Mouse (Mus musculus) erythroblast, embryonic 14.5 days (primary cell): ENCODE data around the gene Polr2f. TPM values are rescaled to one million over a fixed set of nuclear protein-coding genes. Genes with fewer than 3 reads are reported as not detected.
A peak's percentile ranks its signal among the peaks of the same experiment; 100 is the strongest.

Experiments
- H3K27me3 ChIP-seq: 2 replicates; pipeline ENCODE4 v1.6.1; 2012; ENCODE audit warnings: inconsistent platforms; ENCODE audit not compliant: control insufficient read depth
- H3K36me3 ChIP-seq: 2 replicates; pipeline ENCODE4 v1.6.1; 2012; ENCODE audit warnings: mild to moderate bottlenecking, inconsistent platforms; ENCODE audit not compliant: control insufficient read depth
- H3K4me1 ChIP-seq: 2 replicates; pipeline ENCODE4 v1.6.1; 2012; ENCODE audit warnings: inconsistent platforms; ENCODE audit not compliant: control insufficient read depth
- H3K4me3 ChIP-seq: replicated peaks from 2 replicates; pipeline ENCODE3; 2012; ENCODE audit warnings: moderate library complexity, mild to moderate bottlenecking, inconsistent platforms
- H3K9me3 ChIP-seq: 2 replicates; pipeline ENCODE4 v1.6.1; 2012; ENCODE audit warnings: low read length, inconsistent platforms, mixed read lengths; ENCODE audit not compliant: control insufficient read depth
- GATA1 ChIP-seq: IDR thresholded peaks from 2 replicates; pipeline ENCODE4 v1.6.1; 2012; ENCODE audit warnings: low read length, inconsistent platforms, mixed read lengths
- TAL1 ChIP-seq: IDR thresholded peaks from 3 replicates; pipeline ENCODE4 v1.6.1; 2012; ENCODE audit warnings: low read length, inconsistent platforms, mixed read lengths
- polyA plus RNA-seq: library from polyadenylated mRNA; stranded (reverse); fragments of >175 nt; gene quantifications from 2 replicates; pipeline ENCODE4 v1.2.3, GENCODE M21; 2012

Gene Polr2f
- polyA plus RNA-seq, 1 experiment, result 13.8 TPM

- peaks cover 58% of the 10 kb centered on the region for H3K27me3 ChIP-seq
- no peaks in the 10 kb centered on the region for H3K4me1 ChIP-seq
- no peaks in the 10 kb centered on the region for H3K9me3 ChIP-seq
- no peak for TF ChIP-seq TAL1
- no peak for TF ChIP-seq GATA1
- no peaks in the 10 kb centered on the region for H3K36me3 ChIP-seq
- no peak overlapping the region for H3K4me3 ChIP-seq
Observed at GRCm38 (mm10) chr15:79164251-79164650, 23.4 kb downstream of the Polr2f start.

DNA sequence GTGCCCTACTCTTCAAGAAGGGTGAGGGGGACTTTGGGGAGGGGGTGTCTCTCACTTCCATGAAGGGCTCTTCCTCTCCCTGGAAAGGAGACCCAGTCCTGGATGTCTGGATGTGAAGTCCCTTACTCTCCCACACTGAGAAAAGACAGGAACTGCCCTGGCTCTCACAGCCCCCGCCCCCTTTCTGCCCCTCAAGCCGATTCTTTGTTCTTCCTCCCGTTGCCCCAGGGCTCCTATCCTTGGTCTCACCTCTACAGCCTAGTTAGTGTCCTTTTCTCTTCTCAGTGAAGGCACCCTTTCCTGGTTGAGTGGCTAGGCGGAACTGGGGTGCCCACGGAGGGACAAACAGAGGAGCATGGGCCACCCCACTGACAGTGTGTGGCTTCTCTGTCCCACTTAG is 24.3 kb downstream of the Polr2f start, which contains the start of gene Sox10:
Gene Sox10, minus strand, starts transcription at position 101 of the 400 bp plus-strand sequence.
- Histone ChIP-seq H3K9me3 (no peaks in the 10 kb centered on the region), H3K36me3 (no peaks in the 10 kb centered on the region), H3K27me3 (peaks cover 56% of the 10 kb centered on the region), H3K4me1 (no peaks in the 10 kb centered on the region), H3K4me3 (no peak within 1 kb of the TSS)
- no peak for TF ChIP-seq TAL1
- no peak for TF ChIP-seq GATA1

GRCm38 (mm10) chr15:79166712-79167111 is 25.9 kb downstream of the Polr2f start:
- no peaks in the 10 kb centered on the region for H3K36me3 ChIP-seq
- no peak for TF ChIP-seq GATA1
- TF ChIP-seq TAL1, result no peak
- H3K4me3 ChIP-seq, result no peak overlapping the region
- H3K9me3 ChIP-seq, result no peaks in the 10 kb centered on the region
- H3K4me1 ChIP-seq, result no peaks in the 10 kb centered on the region
- H3K27me3 ChIP-seq, result peaks cover 42% of the 10 kb centered on the region

DNA sequence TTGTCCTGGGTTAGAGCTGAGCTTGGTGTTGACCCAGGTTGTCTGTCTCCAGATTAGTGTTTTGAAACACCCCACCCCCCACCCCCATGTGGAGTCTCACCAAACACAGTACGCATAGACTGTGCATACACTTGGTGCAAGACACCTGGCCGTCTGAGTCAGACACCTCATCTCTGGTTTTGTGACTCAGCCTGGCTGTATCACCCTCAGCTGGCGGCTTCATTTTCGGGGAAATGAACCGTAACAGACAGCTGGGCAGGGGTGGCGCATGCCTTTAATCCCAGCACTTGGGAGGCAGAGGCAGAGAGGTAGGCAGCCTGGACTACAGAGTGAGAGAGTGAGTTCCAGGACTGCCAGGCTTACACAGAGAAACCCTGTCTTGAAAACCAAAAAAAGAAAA is 36.1 kb downstream of the Polr2f start:
- Histone ChIP-seq H3K36me3 (no peaks in the 10 kb centered on the region), H3K4me1 (no peaks in the 10 kb centered on the region), H3K9me3 (no peaks in the 10 kb centered on the region), H3K27me3 (no peaks in the 10 kb centered on the region), H3K4me3 (no peak overlapping the region)
- TF ChIP-seq TAL1 (no peak), GATA1 (no peak)

DNA sequence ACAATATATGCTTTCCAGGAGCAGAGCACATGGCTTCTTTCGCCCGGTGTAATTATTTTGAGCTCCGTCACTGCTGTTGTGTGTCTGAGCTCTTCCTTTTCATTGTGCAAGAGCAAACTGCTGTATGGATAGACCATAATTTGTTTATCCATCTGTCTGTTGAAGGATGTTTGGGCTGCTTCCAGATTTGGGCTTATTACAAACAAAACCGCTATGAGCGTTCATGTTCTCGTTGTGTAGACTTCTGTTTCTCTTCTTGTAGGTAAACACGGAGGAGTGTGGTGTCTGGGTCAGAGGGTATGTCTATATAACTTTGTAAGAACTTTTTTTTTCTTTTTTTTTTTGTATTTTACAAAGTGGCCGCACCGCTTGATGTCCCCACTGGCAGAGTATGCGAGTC is 44.4 kb downstream of the Polr2f start:
- H3K36me3 ChIP-seq, result no peaks in the 10 kb centered on the region
- no peaks in the 10 kb centered on the region for H3K9me3 ChIP-seq
- no peaks in the 10 kb centered on the region for H3K27me3 ChIP-seq
- H3K4me1 ChIP-seq, result no peaks in the 10 kb centered on the region
- H3K4me3 ChIP-seq, result no peak overlapping the region
- TF ChIP-seq TAL1 (no peak), GATA1 (no peak)

- H3K9me3 ChIP-seq, result no peaks in the 10 kb centered on the region
- no peaks in the 10 kb centered on the region for H3K27me3 ChIP-seq
- H3K36me3 ChIP-seq, result no peaks in the 10 kb centered on the region
- TF ChIP-seq TAL1, result no peak
- TF ChIP-seq GATA1, result peak; percentile 58
- H3K4me1 ChIP-seq, result no peaks in the 10 kb centered on the region
- no peak overlapping the region for H3K4me3 ChIP-seq
Observed at GRCm38 (mm10) chr15:79187819-79188218, 47.0 kb downstream of the Polr2f start.

- no peaks in the 10 kb centered on the region for H3K36me3 ChIP-seq
- no peaks in the 10 kb centered on the region for H3K27me3 ChIP-seq
- H3K9me3 ChIP-seq, result no peaks in the 10 kb centered on the region
- TF ChIP-seq TAL1, result no peak
- no peak for TF ChIP-seq GATA1
- H3K4me3 ChIP-seq, result no peak overlapping the region
- H3K4me1 ChIP-seq, result no peaks in the 10 kb centered on the region
Observed at GRCm38 (mm10) chr15:79191426-79191825, 50.6 kb downstream of the Polr2f start.

DNA sequence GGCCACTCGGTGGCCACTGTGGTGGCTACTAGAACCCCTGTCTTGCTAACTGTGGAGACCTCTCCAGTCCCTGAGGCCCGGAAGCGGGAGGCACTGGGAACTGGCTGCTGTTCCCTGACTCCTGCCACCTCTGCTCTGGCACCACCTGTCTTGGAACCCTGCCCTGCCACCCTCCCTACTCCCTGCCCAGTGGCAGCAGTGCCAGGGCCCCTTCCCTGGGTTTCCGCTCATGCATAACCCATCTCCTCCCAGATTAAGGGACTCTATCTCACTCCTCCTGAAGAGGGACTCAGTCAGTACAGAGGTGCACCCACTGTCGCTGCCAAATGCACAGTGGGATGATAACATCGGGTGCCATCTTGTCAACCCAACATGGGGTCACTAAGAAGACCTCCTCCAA is 51.6 kb downstream of the Polr2f start:
- no peak for TF ChIP-seq TAL1
- TF ChIP-seq GATA1, result no peak
- Histone ChIP-seq H3K36me3 (no peaks in the 10 kb centered on the region), H3K4me1 (no peaks in the 10 kb centered on the region), H3K4me3 (no peak overlapping the region), H3K27me3 (no peaks in the 10 kb centered on the region), H3K9me3 (no peaks in the 10 kb centered on the region)

- no peak overlapping the region for H3K4me3 ChIP-seq
- no peaks in the 10 kb centered on the region for H3K9me3 ChIP-seq
- H3K4me1 ChIP-seq, result no peaks in the 10 kb centered on the region
- H3K36me3 ChIP-seq, result no peaks in the 10 kb centered on the region
- TF ChIP-seq TAL1 (no peak), GATA1 (no peak)
- H3K27me3 ChIP-seq, result no peaks in the 10 kb centered on the region
Observed at GRCm38 (mm10) chr15:79192885-79193845, 52.4 kb downstream of the Polr2f start.
